Mouse (Mus musculus) heart, adult 2 months (tissue): ENCODE results near the gene Gm11146.

ENCODE experiments used
- CTCF ChIP-seq: fragments of 200-600 bp; IDR thresholded peaks from 2 replicates; pipeline ENCODE4 v1.8.1; 2022; ENCODE audit warnings: antibody characterized with exemption, mild to moderate bottlenecking, moderate library complexity
- POLR2A ChIP-seq: fragments of 200-500 bp; IDR thresholded peaks from 2 replicates; pipeline ENCODE4 v1.6.1; 2011; ENCODE audit warnings: mild to moderate bottlenecking, low read depth, low read length, control low read depth; ENCODE audit not compliant: insufficient read depth

GRCm38 (mm10) chr16:77622681-77623080 lies 20.8 kb upstream of the Gm11146 start:
- TF ChIP-seq CTCF: no peak
- no peak for TF ChIP-seq POLR2A
